Mouse (Mus musculus): ENCODE measurements around the gene Nsmce3.

- TF ChIP-seq CTCF (IDR thresholded peaks at IDR 0.05; ENCODE audit: extremely low read depth, insufficient read length, insufficient replicate concordance, low read depth, low read length) (no peak), POLR2A (IDR thresholded peaks at IDR 0.05; ENCODE audit: low read depth, low read length) (no peak)
These were observed 33.5 kb downstream of the Nsmce3 start for GRCm38 (mm10) chr7:64839281-64839680.

Data from small intestine, adult 2 months (tissue).